Mouse (Mus musculus) heart, embryonic 12.5 days (tissue): ENCODE results near the gene Map1b. TPM values are rescaled to one million over a fixed set of nuclear protein-coding genes. Genes with fewer than 3 reads are reported as not detected.

Experiments
- ATAC-seq: fragments of 200-750 bp; cut with Nextera tagmentation; 2 replicates; pipeline ENCODE4 v1.8.0; 2017; ENCODE audit warnings: moderate TSS enrichment, moderate library complexity; ENCODE audit not compliant: insufficient number of reproducible peaks, low FRiP score
- H3K27ac ChIP-seq: fragments of 300-500 bp; sonication (generic); 2 replicates; pipeline ENCODE4 v1.5.1; 2016; ENCODE audit warnings: mild to moderate bottlenecking, moderate library complexity; ENCODE audit not compliant: poor library complexity, severe bottlenecking
- H3K27me3 ChIP-seq: fragments of 300-500 bp; sonication (generic); replicated peaks from 2 replicates; pipeline ENCODE4 v1.6.1; 2016; ENCODE audit warnings: mild to moderate bottlenecking, moderate library complexity
- H3K36me3 ChIP-seq: fragments of 300-500 bp; sonication (generic); 2 replicates; pipeline ENCODE4 v1.6.1; 2016; ENCODE audit warnings: mild to moderate bottlenecking, moderate library complexity
- H3K4me1 ChIP-seq: fragments of 300-500 bp; sonication (generic); replicated peaks from 2 replicates; pipeline ENCODE4 v1.6.1; 2016; ENCODE audit warnings: mild to moderate bottlenecking
- H3K4me2 ChIP-seq: fragments of 300-500 bp; sonication (generic); 2 replicates; pipeline ENCODE4 v1.6.1; 2016; ENCODE audit warnings: mild to moderate bottlenecking, moderate library complexity
- H3K4me3 ChIP-seq: fragments of 300-500 bp; sonication (generic); 2 replicates; pipeline ENCODE4 v1.5.1; 2016; ENCODE audit warnings: mild to moderate bottlenecking
- H3K9ac ChIP-seq: fragments of 300-500 bp; sonication (generic); 2 replicates; pipeline ENCODE4 v1.6.1; 2016; ENCODE audit warnings: mild to moderate bottlenecking, moderate library complexity
- H3K9me3 ChIP-seq: fragments of 300-500 bp; sonication (generic); replicated peaks from 2 replicates; pipeline ENCODE4 v1.6.1; 2016; ENCODE audit warnings: mild to moderate bottlenecking, moderate library complexity
- WGBS: fragments of 180-500 bp; shearing (Covaris S2); methylation state at CpG from one replicate; pipeline ENCODE4 v1.1.7; 2016; 5-methylcytosine and 5-hydroxymethylcytosine counted together
- polyA plus RNA-seq: library from polyadenylated mRNA; unstranded; fragments of >200 nt; fragmentation: Nextera tagmentation; extraction: Ambion mirVana; gene quantifications from 2 replicates; pipeline ENCODE4 v1.2.1, GENCODE M21; 2016

Gene Map1b
- polyA plus RNA-seq, 1 experiment from 2014 or later: 151 TPM

- no peaks in the 10 kb centered on the region for H3K9me3 ChIP-seq
- WGBS: 88% methylated on average over 4 of the region's 4 CpGs
Observed at GRCm38 (mm10) chr13:99552381-99552780, 36.0 kb upstream of the Map1b start.

GRCm38 (mm10) chr13:99550679-99551369 is 34.5 kb upstream of the Map1b start:
- WGBS: 38% methylated on average over 12 of the region's 12 CpGs
- Histone ChIP-seq H3K4me3 (no peak overlapping the region), H3K36me3 (no peaks in the 10 kb centered on the region), H3K27ac (no peak overlapping the region), H3K4me1 (peaks cover 29% of the 10 kb centered on the region), H3K9me3 (no peaks in the 10 kb centered on the region), H3K9ac (no peak overlapping the region), H3K4me2 (0 out of 2 replicates have a peak overlapping the region, but pooled peaks have one; percentile 8), H3K27me3 (no peaks in the 10 kb centered on the region)
- no peak for ATAC-seq

More at GRCm38 (mm10) chr13:99552381-99552780, 36.0 kb upstream of the Map1b start:
- no peak for ATAC-seq
- no peaks in the 10 kb centered on the region for H3K27me3 ChIP-seq
- H3K9ac ChIP-seq: no peak overlapping the region
- H3K4me1 ChIP-seq: peaks cover 30% of the 10 kb centered on the region
- no peak overlapping the region for H3K27ac ChIP-seq
- H3K36me3 ChIP-seq: no peaks in the 10 kb centered on the region
- no peak overlapping the region for H3K4me3 ChIP-seq
- H3K4me2 ChIP-seq: no peak overlapping the region

GRCm38 (mm10) chr13:99550060-99550459 is 33.7 kb upstream of the Map1b start:
- no peak overlapping the region for H3K4me3 ChIP-seq
- H3K4me2 ChIP-seq: no peak overlapping the region
- H3K36me3 ChIP-seq: no peaks in the 10 kb centered on the region
- 50% methylated on average over 4 of the region's 4 CpGs for WGBS
- no peaks in the 10 kb centered on the region for H3K27me3 ChIP-seq
- ATAC-seq: no peak
- H3K4me1 ChIP-seq: peaks cover 32% of the 10 kb centered on the region
- no peak overlapping the region for H3K9ac ChIP-seq
- H3K27ac ChIP-seq: no peak overlapping the region
- H3K9me3 ChIP-seq: no peaks in the 10 kb centered on the region

- Histone ChIP-seq H3K27ac (no peak overlapping the region), H3K4me3 (no peak overlapping the region), H3K36me3 (no peaks in the 10 kb centered on the region), H3K4me1 (peaks cover 30% of the 10 kb centered on the region), H3K9me3 (no peaks in the 10 kb centered on the region), H3K9ac (no peak overlapping the region), H3K27me3 (no peaks in the 10 kb centered on the region), H3K4me2 (no peak overlapping the region)
- no peak for ATAC-seq
- 40% methylated on average over 9 of the region's 9 CpGs for WGBS
Observed at GRCm38 (mm10) chr13:99549584-99549983, 33.2 kb upstream of the Map1b start.

GRCm38 (mm10) chr13:99546832-99547231 is 30.5 kb upstream of the Map1b start:
- Histone ChIP-seq H3K27me3 (no peaks in the 10 kb centered on the region), H3K9me3 (no peaks in the 10 kb centered on the region), H3K9ac (no peak overlapping the region), H3K27ac (no peak overlapping the region), H3K4me1 (peaks cover 36% of the 10 kb centered on the region), H3K4me2 (no peak overlapping the region), H3K36me3 (no peaks in the 10 kb centered on the region), H3K4me3 (no peak overlapping the region)
- whole genome bisulfite sequencing: 60% methylated on average over 5 of the region's 5 CpGs
- no peak for ATAC-seq

GRCm38 (mm10) chr13:99545201-99545600 is 28.9 kb upstream of the Map1b start:
- 54% methylated on average over 6 of the region's 6 CpGs for WGBS
- no peak overlapping the region for H3K4me3 ChIP-seq
- H3K9me3 ChIP-seq: no peaks in the 10 kb centered on the region
- ATAC-seq: no peak
- no peak overlapping the region for H3K4me2 ChIP-seq
- no peaks in the 10 kb centered on the region for H3K36me3 ChIP-seq
- no peak overlapping the region for H3K9ac ChIP-seq
- peaks cover 40% of the 10 kb centered on the region for H3K4me1 ChIP-seq
- no peak overlapping the region for H3K27ac ChIP-seq
- no peaks in the 10 kb centered on the region for H3K27me3 ChIP-seq

- Histone ChIP-seq H3K27ac (no peak overlapping the region), H3K4me2 (peak overlapping the region; percentile 70), H3K4me1 (peaks cover 40% of the 10 kb centered on the region), H3K9ac (no peak overlapping the region), H3K4me3 (peak overlapping the region; percentile 36), H3K9me3 (no peaks in the 10 kb centered on the region), H3K36me3 (no peaks in the 10 kb centered on the region), H3K27me3 (no peaks in the 10 kb centered on the region)
- WGBS: 14% methylated on average over 21 of the region's 21 CpGs
- no peak for ATAC-seq
Observed at GRCm38 (mm10) chr13:99541429-99542267, 25.3 kb upstream of the Map1b start.

GRCm38 (mm10) chr13:99539288-99539687 is 22.9 kb upstream of the Map1b start:
- ATAC-seq: no peak

GRCm38 (mm10) chr13:99538851-99539250 is 22.5 kb upstream of the Map1b start:
- peaks cover 29% of the 10 kb centered on the region for H3K4me1 ChIP-seq
- H3K27me3 ChIP-seq: no peaks in the 10 kb centered on the region
- no peak overlapping the region for H3K4me2 ChIP-seq
- no peaks in the 10 kb centered on the region for H3K9me3 ChIP-seq
- no peak overlapping the region for H3K4me3 ChIP-seq
- 91% methylated on average over 11 of the region's 11 CpGs for WGBS
- H3K27ac ChIP-seq: no peak overlapping the region
- H3K9ac ChIP-seq: no peak overlapping the region
- no peak for ATAC-seq
- no peaks in the 10 kb centered on the region for H3K36me3 ChIP-seq

More at GRCm38 (mm10) chr13:99539288-99539687, 22.9 kb upstream of the Map1b start:
- H3K9ac ChIP-seq: no peak overlapping the region
- no peaks in the 10 kb centered on the region for H3K9me3 ChIP-seq
- H3K4me2 ChIP-seq: no peak overlapping the region
- peaks cover 29% of the 10 kb centered on the region for H3K4me1 ChIP-seq
- no peak overlapping the region for H3K27ac ChIP-seq
- no peaks in the 10 kb centered on the region for H3K27me3 ChIP-seq
- WGBS: 65% methylated on average over 5 of the region's 5 CpGs
- no peaks in the 10 kb centered on the region for H3K36me3 ChIP-seq
- H3K4me3 ChIP-seq: no peak overlapping the region

GRCm38 (mm10) chr13:99537908-99538513 is 21.7 kb upstream of the Map1b start:
- ATAC-seq: no peak
- H3K4me3 ChIP-seq: no peak overlapping the region
- no peak overlapping the region for H3K4me2 ChIP-seq
- H3K4me1 ChIP-seq: peaks cover 29% of the 10 kb centered on the region
- no peaks in the 10 kb centered on the region for H3K36me3 ChIP-seq
- 22% methylated on average over 8 of the region's 8 CpGs for WGBS
- no peaks in the 10 kb centered on the region for H3K9me3 ChIP-seq
- no peak overlapping the region for H3K9ac ChIP-seq
- H3K27me3 ChIP-seq: no peaks in the 10 kb centered on the region
- no peak overlapping the region for H3K27ac ChIP-seq

GRCm38 (mm10) chr13:99528456-99528855 is 12.1 kb upstream of the Map1b start:
- Histone ChIP-seq H3K4me1 (no peaks in the 10 kb centered on the region), H3K4me3 (no peak overlapping the region), H3K9ac (no peak overlapping the region), H3K36me3 (no peaks in the 10 kb centered on the region), H3K9me3 (no peaks in the 10 kb centered on the region), H3K27me3 (no peaks in the 10 kb centered on the region), H3K4me2 (no peak overlapping the region), H3K27ac (no peak overlapping the region)
- no peak for ATAC-seq
- WGBS: 68% methylated on average over 4 of the region's 4 CpGs
